Mouse (Mus musculus): Measurements from ENCODE around the gene Necab3.

GRCm38 (mm10) chr2:154595775-154596174, 37.1 kb upstream of the Necab3 start:
- TF ChIP-seq CHD2 (IDR thresholded peaks at IDR 0.05; ENCODE audit: low read depth, low read length) = no peak
- no peak for TF ChIP-seq HCFC1 (IDR thresholded peaks at IDR 0.05; ENCODE audit: borderline replicate concordance, insufficient read depth, low read length)
- no peak for TF ChIP-seq ZC3H11A (IDR thresholded peaks at IDR 0.05; ENCODE audit: borderline replicate concordance, low read depth, low read length)
- TF ChIP-seq ZNF384 (IDR thresholded peaks at IDR 0.05; ENCODE audit: low read depth, low read length) = no peak
